Mouse (Mus musculus): Measurements from ENCODE around the gene Eid3.

DNA sequence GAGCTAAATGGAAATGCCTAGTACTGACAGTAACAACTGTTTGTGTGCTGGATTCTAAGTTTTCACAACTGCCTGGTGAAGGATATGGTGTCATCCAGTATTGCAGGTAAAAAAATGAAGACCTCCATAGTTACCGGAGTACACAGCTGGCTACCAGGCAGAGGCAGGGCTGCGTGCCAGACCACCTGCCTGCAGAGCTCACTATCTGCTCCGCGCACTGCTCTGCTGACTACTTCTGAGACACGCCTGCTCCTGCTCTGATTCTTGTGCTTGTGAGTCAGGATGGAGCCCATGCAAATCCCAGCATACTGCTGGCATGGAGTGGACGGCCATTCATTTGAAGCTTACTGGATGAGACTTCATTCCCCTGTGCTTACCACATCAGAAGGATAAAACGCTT is 2.6 kb upstream of the Eid3 start:
- TF ChIP-seq CTCF (conservative IDR thresholded peaks at IDR 0.05; ENCODE audit: insufficient read depth, insufficient read length, low read depth, low read length) (no peak), POLR2A (IDR thresholded peaks at IDR 0.05; ENCODE audit: low read depth, low read length) (no peak)

All from kidney, adult 2 months (tissue).